Comparison of ENCODE assay signal across 13 mouse cellular contexts in genomic region chr15:85676156-85676555, GRCm38 (mm10). TPM values are rescaled to one million over a fixed set of nuclear protein-coding genes. Genes with fewer than 3 reads are reported as not detected.
DNase-seq lines count a peak whose midpoint lies in the region; TF ChIP-seq lines count a peak whose summit lies in the region.
"Had no signal": no experiment of that assay in that cellular context is flagged by ENCODE, and none has a peak within 500 bp of the region (broad histone marks: within the 10 kb centered on the region; RNA-seq: fewer than 3 reads in every experiment).

No protein-coding gene starts in this region.

- H3ac ChIP-seq in myocyte (ENCODE audit: control insufficient read depth, insufficient read length) = no peak overlapping the region

- intact Hi-C loops in gastrocnemius, postnatal 14 days (cut with DNase I; ENCODE audit: low total_unique reads) = loop anchor here (2.0 kb wide), 1 partner anchor 33 kb away; no protein-coding TSS in a partner anchor

- peak overlapping the region; percentile 100 for H3K27ac ChIP-seq in layer of hippocampus, adult 2 months
- peak overlapping the region; percentile 50; the same call in 1 of the 2 replicates for H3K27ac ChIP-seq in brown adipose tissue, adult 24 weeks (replicated peaks; ENCODE audit: low read depth, low read length)
- H3K27ac ChIP-seq: embryonic facial prominence, embryonic 10.5 days; liver, embryonic 15.5 days; macrophage had no signal

- peak overlapping the region; percentile 97 for H3K4me2 ChIP-seq in myocyte (ENCODE audit: low read depth)
- H3K4me2 ChIP-seq: liver, embryonic 15.5 days had no signal

- peaks cover 25% of the 10 kb centered on the region for H3K4me1 ChIP-seq in brown adipose tissue, adult 24 weeks (ENCODE audit: control insufficient read depth, insufficient read depth, insufficient read length, low read length)
- H3K4me1 ChIP-seq: liver, embryonic 15.5 days had no signal

- peaks cover 26% of the 10 kb centered on the region for H3K36me3 ChIP-seq in myocyte (ENCODE audit: control insufficient read depth, insufficient read depth)
- H3K36me3 ChIP-seq: embryonic facial prominence, embryonic 10.5 days; liver, embryonic 15.5 days had no signal

- no peak for TF ChIP-seq POLR2A in myocyte (IDR thresholded peaks at IDR 0.05; ENCODE audit: insufficient read length, low read depth)

- peaks cover 99% of the 10 kb centered on the region for H3K79me2 ChIP-seq in myocyte (ENCODE audit: control insufficient read depth, insufficient read depth)

- H3K27me3 ChIP-seq in myocyte (ENCODE audit: control insufficient read depth, insufficient read depth, insufficient read length) = no peaks in the 10 kb centered on the region
- H3K27me3 ChIP-seq: CH12.LX had no signal

- DNase-seq in gastrocnemius, postnatal 14 days = peak; percentile 2
- no peak for DNase-seq in gastrocnemius, adult 18-20 months (ENCODE audit: low spot score)
- DNase-seq in layer of hippocampus, adult 2 months (ENCODE audit: low spot score in 2 of 2) = no peak
- DNase-seq in layer of hippocampus, adult 18-20 months (ENCODE audit: low spot score in 2 of 2) = no peak
- DNase-seq in lung, postnatal 14 days = no peak
- DNase-seq in natural killer cell, adult 2 months (ENCODE audit: low spot score in 2 of 2) = no peak

- peak overlapping the region; percentile 96 for H3K4me3 ChIP-seq in layer of hippocampus, adult 2 months
- peak overlapping the region; percentile 45 for H3K4me3 ChIP-seq in brown adipose tissue, adult 24 weeks (ENCODE audit: insufficient read depth, low read depth, low read length)
- H3K4me3 ChIP-seq in myocyte = peak overlapping the region; percentile 95
- H3K4me3 ChIP-seq: embryonic facial prominence, embryonic 10.5 days; liver, embryonic 15.5 days had no signal

- no peak for TF ChIP-seq CTCF in layer of hippocampus, adult 2 months (conservative IDR thresholded peaks at IDR 0.05)

TF ChIP-seq in myocyte, 11 proteins besides CTCF, POLR2A, EP300 and RAD21:
- TF ChIP-seq USF1 (IDR thresholded peaks at IDR 0.05; ENCODE audit: low read depth) (no peak), SRF (IDR thresholded peaks at IDR 0.05; ENCODE audit: control insufficient read depth, insufficient read length, low read depth) (no peak), POLR2AphosphoS2 (IDR thresholded peaks at IDR 0.05; ENCODE audit: insufficient read length, low read depth) (peak; percentile 23)
TF ChIP-seq in myocyte: peak in this region for 1.

RNA-seq across cellular contexts. Expression of gene Ppara, which starts 58.6 kb away (rescaled TPM):
- total RNA-seq in gastrocnemius, postnatal 14 days (2021) = 10 to 100 TPM in 1 of 2 experiments, 1 to 10 TPM in 1; 6.3 to 16.3 TPM
- total RNA-seq in gastrocnemius, adult 18-20 months (2021) = 10 to 100 TPM; 21.9 to 22.2 TPM
- 1 to 10 TPM; 3.1 to 3.9 TPM for total RNA-seq in layer of hippocampus, adult 2 months (2021)
- 1 to 10 TPM; 2.9 to 3.4 TPM for total RNA-seq in layer of hippocampus, adult 18-20 months (2021)
- 53.5 and 108 TPM in 2 replicates for polyA plus RNA-seq in brown adipose tissue, adult 24 weeks (2012; ENCODE audit: insufficient read depth, insufficient read length, missing spikeins)
- 0.12 TPM for polyA plus RNA-seq in myocyte (2012; fragmentation: generic; extraction: Trizol)
- total RNA-seq: CH12.LX had no signal
- polyA plus RNA-seq: inflammation-experienced regulatory T-cells, adult 6 months; macrophage had no signal

Comparison
In these comparisons a context has a peak if more than half of its experiments do, and no peak if none do; other contexts are left out.
1. H3K4me3 ChIP-seq: peak in every context shown above with its lines; median percentile 96 in layer of hippocampus, adult 2 months; 95 in myocyte; 45 in brown adipose tissue, adult 24 weeks.